Mouse (Mus musculus) naive thymus-derived CD4-positive, alpha-beta T cell, adult 5 months (primary cell): ENCODE data around the gene Lrrc47. TPM values are rescaled to one million over a fixed set of nuclear protein-coding genes. Genes with fewer than 3 reads are reported as not detected.

ENCODE experiments used
- polyA plus RNA-seq: library from polyadenylated mRNA; unstranded; fragments of 100-300 nt; shearing (Covaris generic); gene quantifications from one replicate; pipeline ENCODE4 v1.2.1, GENCODE M21; 2017

Gene Lrrc47
- polyA plus RNA-seq = 58.5 TPM

DNA sequence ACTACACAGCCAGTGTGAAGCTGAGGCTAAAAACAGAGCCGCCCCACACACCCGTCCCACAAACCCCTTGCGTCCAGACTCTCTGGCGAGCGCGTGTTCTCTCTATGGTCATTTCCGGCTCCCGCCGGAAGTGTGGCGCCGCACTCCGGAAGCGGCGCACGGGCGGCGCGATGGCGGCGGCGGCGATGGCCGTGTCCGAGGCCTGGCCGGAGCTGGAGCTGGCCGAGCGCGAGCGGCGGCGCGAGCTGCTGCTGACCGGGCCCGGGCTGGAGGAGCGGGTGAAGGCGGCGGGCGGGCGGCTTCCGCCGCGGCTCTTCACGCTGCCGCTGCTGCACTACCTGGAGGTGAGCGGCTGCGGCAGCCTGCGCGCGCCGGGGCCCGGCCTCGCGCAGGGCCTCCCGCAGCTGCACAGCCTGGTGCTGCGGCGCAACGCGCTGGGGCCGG is at the start of gene Lrrc47:
Gene Lrrc47, plus strand, starts transcription at position 86 of the 444 bp plus-strand sequence.

GRCm38 (mm10) chr4:153974431-153975291 is 36.9 kb upstream of the Lrrc47 start, which contains the start of the genes Dffb and Cep104:
Gene Dffb (minus strand): TSS chr4:153975126.
Gene Cep104 (plus strand): TSS chr4:153975194.

GRCm38 (mm10) chr4:154025641-154026440 is 14.3 kb downstream of the Lrrc47 start, which contains the start of gene Smim1:
Gene Smim1 (minus strand): TSS chr4:154026230.

GRCm38 (mm10) chr4:154042577-154042976 is 31.0 kb downstream of the Lrrc47 start, which contains the start of gene Ccdc27:
Gene Ccdc27 (minus strand): TSS chr4:154042677.

Other genes with a start within 250 kb of the Lrrc47 start
- 38.0 TPM for gene A430005L14Rik, start 54.5 kb upstream of the Lrrc47 start, polyA plus RNA-seq
- 29.8 TPM for gene Dffb, start 36.6 kb upstream of the Lrrc47 start, polyA plus RNA-seq
- 12.9 TPM for gene Cep104, start 36.5 kb upstream of the Lrrc47 start, polyA plus RNA-seq
- not detected for gene Smim1, start 14.5 kb downstream of the Lrrc47 start, polyA plus RNA-seq
- not detected for gene Ccdc27, start 30.9 kb downstream of the Lrrc47 start, polyA plus RNA-seq
- not detected for gene Trp73, start 128.5 kb downstream of the Lrrc47 start, polyA plus RNA-seq
- gene Wrap73, start 130.6 kb downstream of the Lrrc47 start, polyA plus RNA-seq = 33.0 TPM
- 484 TPM for gene Tprgl, start 148.9 kb downstream of the Lrrc47 start, polyA plus RNA-seq
- 0.10 TPM for gene Megf6, start 159.0 kb downstream of the Lrrc47 start, polyA plus RNA-seq